Mouse (Mus musculus): ENCODE results near the gene Ptrh2. TPM values are rescaled to one million over a fixed set of nuclear protein-coding genes. Genes with fewer than 3 reads are reported as not detected.

Ptrh2 gene
- polyA plus RNA-seq, 1 experiment from 2014 or later = 36.7 TPM

Other genes starting within 250 kb of the Ptrh2 start
- gene Rnft1, start 199.3 kb upstream of the Ptrh2 start, polyA plus RNA-seq (2014; fragmentation: Nextera tagmentation; extraction: Ambion mirVana) = 21.3 and 21.5 TPM in 2 replicates
- gene Rps6kb1, start 139.2 kb upstream of the Ptrh2 start, polyA plus RNA-seq (2014; fragmentation: Nextera tagmentation; extraction: Ambion mirVana) = 56.4 and 57.7 TPM in 2 replicates
- gene Tubd1, start 139.0 kb upstream of the Ptrh2 start, polyA plus RNA-seq (2014; fragmentation: Nextera tagmentation; extraction: Ambion mirVana) = 11.3 and 13.2 TPM in 2 replicates
- gene Vmp1, start 149 bp upstream of the Ptrh2 start, polyA plus RNA-seq (2014; fragmentation: Nextera tagmentation; extraction: Ambion mirVana) = 93.5 and 103 TPM in 2 replicates
- gene Cltc, start 73.6 kb downstream of the Ptrh2 start, polyA plus RNA-seq (2014; fragmentation: Nextera tagmentation; extraction: Ambion mirVana) = 196 and 214 TPM in 2 replicates
- gene Dhx40, start 123.8 kb downstream of the Ptrh2 start, polyA plus RNA-seq (2014; fragmentation: Nextera tagmentation; extraction: Ambion mirVana) = 44.2 and 44.3 TPM in 2 replicates